Mouse (Mus musculus) heart, embryonic 12.5 days (tissue): Measurements from ENCODE around the gene Mycbp2. TPM values are rescaled to one million over a fixed set of nuclear protein-coding genes. Genes with fewer than 3 reads are reported as not detected.

Source experiments
- ATAC-seq: fragments of 200-750 bp; cut with Nextera tagmentation; 2 replicates; pipeline ENCODE4 v1.8.0; 2017; ENCODE audit warnings: moderate TSS enrichment, moderate library complexity; ENCODE audit not compliant: insufficient number of reproducible peaks, low FRiP score
- H3K27ac ChIP-seq: fragments of 300-500 bp; sonication (generic); 2 replicates; pipeline ENCODE4 v1.5.1; 2016; ENCODE audit warnings: mild to moderate bottlenecking, moderate library complexity; ENCODE audit not compliant: poor library complexity, severe bottlenecking
- H3K27me3 ChIP-seq: fragments of 300-500 bp; sonication (generic); replicated peaks from 2 replicates; pipeline ENCODE4 v1.6.1; 2016; ENCODE audit warnings: mild to moderate bottlenecking, moderate library complexity
- H3K36me3 ChIP-seq: fragments of 300-500 bp; sonication (generic); 2 replicates; pipeline ENCODE4 v1.6.1; 2016; ENCODE audit warnings: mild to moderate bottlenecking, moderate library complexity
- H3K4me1 ChIP-seq: fragments of 300-500 bp; sonication (generic); replicated peaks from 2 replicates; pipeline ENCODE4 v1.6.1; 2016; ENCODE audit warnings: mild to moderate bottlenecking
- H3K4me2 ChIP-seq: fragments of 300-500 bp; sonication (generic); 2 replicates; pipeline ENCODE4 v1.6.1; 2016; ENCODE audit warnings: mild to moderate bottlenecking, moderate library complexity
- H3K4me3 ChIP-seq: fragments of 300-500 bp; sonication (generic); 2 replicates; pipeline ENCODE4 v1.5.1; 2016; ENCODE audit warnings: mild to moderate bottlenecking
- H3K9ac ChIP-seq: fragments of 300-500 bp; sonication (generic); 2 replicates; pipeline ENCODE4 v1.6.1; 2016; ENCODE audit warnings: mild to moderate bottlenecking, moderate library complexity
- H3K9me3 ChIP-seq: fragments of 300-500 bp; sonication (generic); replicated peaks from 2 replicates; pipeline ENCODE4 v1.6.1; 2016; ENCODE audit warnings: mild to moderate bottlenecking, moderate library complexity
- WGBS: fragments of 180-500 bp; shearing (Covaris S2); methylation state at CpG from one replicate; pipeline ENCODE4 v1.1.7; 2016; 5-methylcytosine and 5-hydroxymethylcytosine counted together
- polyA plus RNA-seq: library from polyadenylated mRNA; unstranded; fragments of >200 nt; fragmentation: Nextera tagmentation; extraction: Ambion mirVana; gene quantifications from 2 replicates; pipeline ENCODE4 v1.2.1, GENCODE M21; 2016

Mycbp2 gene
- polyA plus RNA-seq, 1 experiment from 2014 or later, result 14.6 TPM

DNA sequence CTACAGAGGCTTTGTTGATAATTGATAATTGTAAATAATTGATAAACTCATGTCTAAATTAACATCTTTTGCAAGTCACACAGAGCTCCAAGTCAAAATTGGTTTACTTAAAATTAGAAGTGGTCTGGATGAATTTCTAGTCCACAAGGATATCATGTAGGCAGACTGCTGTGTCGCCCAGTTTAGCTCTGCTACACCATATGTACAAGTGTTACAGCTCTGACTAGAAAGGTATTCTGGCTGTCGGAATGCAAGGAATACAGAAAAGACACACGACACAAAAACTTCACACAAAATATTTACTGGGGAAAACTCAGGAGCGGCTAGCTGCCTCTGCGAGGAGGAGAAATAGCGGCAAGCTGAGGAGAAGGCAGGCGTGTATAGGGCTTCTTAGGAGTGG is 89.7 kb downstream of the Mycbp2 start:
- H3K4me1 ChIP-seq, result no peaks in the 10 kb centered on the region
- WGBS, result 88% methylated on average over 7 of the region's 7 CpGs
- H3K27me3 ChIP-seq, result no peaks in the 10 kb centered on the region
- H3K9me3 ChIP-seq, result no peaks in the 10 kb centered on the region
- H3K27ac ChIP-seq, result no peak overlapping the region
- H3K36me3 ChIP-seq, result peaks cover 29% of the 10 kb centered on the region
- no peak overlapping the region for H3K4me2 ChIP-seq
- ATAC-seq, result no peak
- H3K9ac ChIP-seq, result no peak overlapping the region
- H3K4me3 ChIP-seq, result no peak overlapping the region

DNA sequence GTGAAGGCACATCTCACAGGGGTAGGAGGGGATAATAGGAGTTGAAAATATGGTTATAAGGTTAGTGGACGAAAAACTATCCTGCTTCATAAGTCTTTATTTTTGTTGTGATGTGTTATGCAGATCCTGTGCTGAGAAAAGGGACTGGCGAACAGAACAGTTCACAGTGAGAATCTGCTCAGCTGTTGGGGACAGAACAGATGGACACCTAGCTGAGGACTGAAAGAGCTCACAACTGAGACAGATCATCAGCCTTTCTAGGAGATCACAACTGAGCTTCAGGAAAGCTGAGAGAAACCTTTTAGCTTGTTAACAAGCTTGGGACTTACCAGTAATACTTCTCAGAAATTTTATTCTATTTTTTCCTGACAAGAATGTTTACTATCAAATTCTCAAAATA is 92.3 kb downstream of the Mycbp2 start:
- Histone ChIP-seq H3K9ac (no peak overlapping the region), H3K4me3 (no peak overlapping the region), H3K4me2 (no peak overlapping the region), H3K27me3 (no peaks in the 10 kb centered on the region), H3K9me3 (no peaks in the 10 kb centered on the region), H3K36me3 (peaks cover 24% of the 10 kb centered on the region), H3K27ac (no peak overlapping the region), H3K4me1 (no peaks in the 10 kb centered on the region)
- ATAC-seq, result no peak
- 86% methylated on average over 2 of the region's 2 CpGs for WGBS

DNA sequence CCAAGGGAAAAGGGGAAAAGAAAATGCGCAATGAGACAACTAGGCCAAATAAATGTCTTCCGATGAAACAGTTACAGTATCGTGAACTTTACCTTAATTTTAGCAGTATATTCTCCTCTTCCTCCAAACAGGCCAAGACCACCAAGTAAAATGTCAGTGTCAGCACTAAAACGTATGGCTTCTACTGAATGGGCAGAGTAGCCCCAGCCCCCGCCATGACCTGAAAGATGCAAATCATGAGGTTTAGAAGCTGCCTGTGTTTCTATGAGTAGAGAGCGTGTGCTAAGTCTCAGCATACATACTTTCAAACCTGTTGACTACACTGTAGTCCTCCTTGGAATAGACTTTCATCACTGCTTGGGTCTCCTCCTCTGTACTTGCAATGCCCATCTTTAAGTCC is 104.6 kb downstream of the Mycbp2 start:
- Histone ChIP-seq H3K4me1 (no peaks in the 10 kb centered on the region), H3K27ac (no peak overlapping the region), H3K9me3 (no peaks in the 10 kb centered on the region), H3K4me2 (no peak overlapping the region), H3K27me3 (no peaks in the 10 kb centered on the region), H3K4me3 (no peak overlapping the region), H3K36me3 (peaks cover 20% of the 10 kb centered on the region), H3K9ac (no peak overlapping the region)
- WGBS, result 93% methylated on average over 6 of the region's 6 CpGs
- no peak for ATAC-seq

DNA sequence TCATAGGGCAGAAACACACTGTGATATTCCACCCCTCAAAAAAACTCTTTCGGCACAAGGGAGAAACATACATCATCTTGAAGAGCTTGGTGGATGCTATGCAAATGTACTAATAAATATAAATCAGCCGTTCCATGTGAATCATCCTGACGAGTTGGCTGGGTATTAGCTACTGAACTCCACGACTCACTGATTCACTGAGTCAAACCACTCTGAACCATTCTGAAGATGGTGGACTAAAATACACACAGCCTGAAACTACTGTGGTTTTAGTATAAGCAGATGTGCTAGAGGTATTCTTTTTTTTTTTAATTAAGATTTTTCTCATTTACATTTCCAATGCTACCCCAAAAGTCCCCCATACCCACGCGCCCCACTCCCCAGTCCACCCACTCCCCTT is 111.8 kb downstream of the Mycbp2 start:
- Histone ChIP-seq H3K4me1 (no peaks in the 10 kb centered on the region), H3K9me3 (no peaks in the 10 kb centered on the region), H3K4me3 (no peak overlapping the region), H3K36me3 (peaks cover 15% of the 10 kb centered on the region), H3K27me3 (no peaks in the 10 kb centered on the region), H3K9ac (no peak overlapping the region), H3K27ac (no peak overlapping the region), H3K4me2 (no peak overlapping the region)
- WGBS, result 91% methylated on average over 6 of the region's 6 CpGs
- no peak for ATAC-seq

DNA sequence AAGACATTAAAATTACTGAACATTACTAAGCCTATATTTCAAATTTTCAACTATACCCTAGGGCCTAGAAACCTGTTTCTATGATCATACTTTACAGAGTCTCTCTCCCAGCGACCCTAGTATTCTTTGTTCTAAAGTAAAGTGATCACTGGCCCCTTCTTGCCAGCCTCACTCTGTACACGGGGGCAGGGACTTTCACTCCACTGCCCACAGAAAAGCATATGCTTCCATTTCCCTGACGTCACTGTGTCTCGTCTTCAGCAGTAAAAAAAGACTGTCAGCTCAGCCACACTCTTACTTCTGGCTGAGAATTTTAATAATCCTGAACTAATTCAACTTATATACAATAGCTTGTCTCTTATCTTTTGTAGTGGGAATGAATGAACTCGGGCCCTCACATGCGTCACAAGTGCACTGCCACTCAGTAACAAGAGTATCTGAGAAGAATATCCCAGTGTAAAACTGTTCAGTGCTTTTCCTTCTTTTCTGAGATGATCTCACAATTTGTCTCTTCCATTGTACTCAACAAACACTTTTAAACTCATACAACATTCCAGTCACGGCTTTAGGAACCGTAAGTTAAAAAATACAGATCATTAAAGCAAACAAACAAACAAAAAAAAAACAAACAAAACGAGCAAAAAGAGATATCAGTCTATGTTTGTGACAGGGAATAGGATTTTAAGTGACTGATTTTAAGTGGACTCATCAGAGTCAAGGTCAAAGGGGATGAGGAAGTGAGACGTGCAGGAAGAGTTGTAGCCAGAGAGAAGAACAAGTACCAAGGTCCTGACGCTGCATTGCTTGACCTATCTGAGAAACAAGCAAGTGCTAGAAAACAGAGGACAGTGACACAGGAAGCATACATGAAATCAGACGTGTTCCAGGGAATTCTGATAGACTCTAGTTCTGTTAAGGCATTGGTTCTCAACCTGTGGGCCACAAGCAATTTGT is 112.7 kb downstream of the Mycbp2 start:
- Histone ChIP-seq H3K4me3 (no peak overlapping the region), H3K27me3 (no peaks in the 10 kb centered on the region), H3K4me1 (no peaks in the 10 kb centered on the region), H3K9ac (no peak overlapping the region), H3K36me3 (peaks cover 18% of the 10 kb centered on the region), H3K9me3 (no peaks in the 10 kb centered on the region), H3K27ac (no peak overlapping the region), H3K4me2 (no peak overlapping the region)
- WGBS, result 65% methylated on average over 12 of the region's 12 CpGs
- no peak for ATAC-seq

DNA sequence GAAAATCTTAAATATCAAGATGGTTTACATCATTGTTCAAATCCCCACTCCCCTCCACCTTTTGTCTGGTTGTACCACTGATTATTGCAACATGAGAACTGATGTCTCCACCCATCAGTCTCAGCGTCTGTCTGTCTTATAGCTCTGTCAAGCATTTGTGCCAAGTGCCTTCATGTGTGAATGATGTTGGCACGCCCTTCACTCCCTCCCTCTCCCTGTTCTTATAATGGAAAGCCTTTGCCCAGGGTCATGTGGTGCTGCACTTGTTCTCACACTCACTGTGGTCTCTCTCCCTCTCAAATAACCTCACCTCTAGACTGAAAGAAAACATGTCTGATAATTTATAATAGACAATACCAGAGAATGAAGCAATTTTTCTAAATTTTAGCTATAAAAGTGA is 124.3 kb downstream of the Mycbp2 start:
- 91% methylated on average over 2 of the region's 2 CpGs for WGBS

DNA sequence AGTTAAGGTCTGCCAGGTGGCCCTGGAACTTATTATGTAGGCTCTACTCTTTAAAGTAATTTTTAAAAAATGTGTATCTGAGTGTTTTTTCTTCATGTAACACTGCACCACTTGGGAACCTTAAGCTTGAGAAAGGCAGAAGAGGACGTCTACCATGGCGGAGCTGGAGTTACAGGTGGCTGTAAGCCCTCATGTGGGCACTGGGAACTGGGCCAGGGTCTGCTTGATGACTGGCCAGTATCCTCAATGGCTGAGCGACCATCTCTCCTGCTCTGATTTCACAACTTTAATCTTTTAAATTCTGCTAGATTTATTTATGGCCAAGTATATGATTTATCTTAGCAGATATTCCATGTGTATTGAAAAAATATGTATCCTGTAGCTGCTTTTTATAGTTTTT is 124.9 kb downstream of the Mycbp2 start:
- no peaks in the 10 kb centered on the region for H3K9me3 ChIP-seq
- no peak overlapping the region for H3K27ac ChIP-seq
- ATAC-seq, result no peak
- no peaks in the 10 kb centered on the region for H3K4me1 ChIP-seq
- peaks cover 42% of the 10 kb centered on the region for H3K36me3 ChIP-seq
- 88% methylated on average over 3 of the region's 3 CpGs for WGBS
- no peak overlapping the region for H3K4me2 ChIP-seq
- H3K27me3 ChIP-seq, result no peaks in the 10 kb centered on the region
- H3K4me3 ChIP-seq, result no peak overlapping the region
- no peak overlapping the region for H3K9ac ChIP-seq

More for the DNA sequence above, 124.3 kb downstream of the Mycbp2 start:
- Histone ChIP-seq H3K9me3 (no peaks in the 10 kb centered on the region), H3K4me3 (no peak overlapping the region), H3K36me3 (peaks cover 42% of the 10 kb centered on the region), H3K9ac (no peak overlapping the region), H3K27ac (no peak overlapping the region), H3K4me2 (no peak overlapping the region), H3K4me1 (no peaks in the 10 kb centered on the region), H3K27me3 (no peaks in the 10 kb centered on the region)
- no peak for ATAC-seq

DNA sequence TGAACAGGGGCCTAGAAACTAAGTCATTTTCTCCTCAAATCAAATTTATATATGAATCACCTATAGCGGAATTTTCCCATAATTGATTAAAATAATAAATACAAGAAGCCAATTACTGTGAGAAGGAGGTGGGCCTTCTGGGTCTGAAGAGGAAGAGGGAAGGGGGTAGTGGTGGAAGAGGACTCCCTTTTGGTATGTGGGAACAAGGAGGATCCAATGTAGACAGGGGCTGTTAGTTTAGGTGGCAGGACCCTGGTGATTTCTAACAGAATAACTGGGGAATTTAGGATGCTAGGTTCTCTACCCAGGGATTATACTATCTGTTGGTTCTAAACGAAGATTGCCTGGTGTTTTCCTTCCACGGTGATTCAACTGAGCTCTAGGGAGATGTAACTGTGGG is 130.3 kb downstream of the Mycbp2 start:
- no peaks in the 10 kb centered on the region for H3K27me3 ChIP-seq
- ATAC-seq, result no peak
- peaks cover 38% of the 10 kb centered on the region for H3K36me3 ChIP-seq
- no peak overlapping the region for H3K4me2 ChIP-seq
- 75% methylated on average over 3 of the region's 3 CpGs for WGBS
- H3K27ac ChIP-seq, result no peak overlapping the region
- H3K4me3 ChIP-seq, result no peak overlapping the region
- H3K9ac ChIP-seq, result no peak overlapping the region
- H3K4me1 ChIP-seq, result no peaks in the 10 kb centered on the region
- H3K9me3 ChIP-seq, result no peaks in the 10 kb centered on the region

DNA sequence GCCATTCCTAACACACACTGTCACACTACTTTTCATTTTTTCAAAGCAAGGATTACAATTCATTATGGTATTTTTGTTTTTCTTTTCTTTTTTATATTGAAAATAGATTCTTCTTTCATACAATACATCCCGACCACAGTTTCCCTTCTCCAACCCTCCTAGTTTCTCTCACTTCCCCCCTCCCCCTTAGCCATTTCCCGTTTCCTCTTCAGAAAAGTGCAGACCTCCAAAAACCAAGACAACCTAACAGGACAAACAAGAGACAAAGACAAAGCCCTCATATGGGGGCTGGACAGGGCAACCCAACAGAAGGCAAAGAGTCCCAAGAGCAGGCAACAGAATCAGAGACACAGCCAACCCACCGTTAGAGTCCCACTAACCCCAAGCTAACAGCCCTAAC is 160.0 kb downstream of the Mycbp2 start:
- no peak for ATAC-seq
- no peak overlapping the region for H3K9ac ChIP-seq
- H3K27me3 ChIP-seq, result no peaks in the 10 kb centered on the region
- peaks cover 5% of the 10 kb centered on the region; the same call in 1 of the 2 replicates for H3K4me1 ChIP-seq
- no peak overlapping the region for H3K27ac ChIP-seq
- H3K4me3 ChIP-seq, result no peak overlapping the region
- H3K36me3 ChIP-seq, result peaks cover 54% of the 10 kb centered on the region
- no peaks in the 10 kb centered on the region for H3K9me3 ChIP-seq
- H3K4me2 ChIP-seq, result no peak overlapping the region
- WGBS, result 83% methylated on average over 3 of the region's 3 CpGs

DNA sequence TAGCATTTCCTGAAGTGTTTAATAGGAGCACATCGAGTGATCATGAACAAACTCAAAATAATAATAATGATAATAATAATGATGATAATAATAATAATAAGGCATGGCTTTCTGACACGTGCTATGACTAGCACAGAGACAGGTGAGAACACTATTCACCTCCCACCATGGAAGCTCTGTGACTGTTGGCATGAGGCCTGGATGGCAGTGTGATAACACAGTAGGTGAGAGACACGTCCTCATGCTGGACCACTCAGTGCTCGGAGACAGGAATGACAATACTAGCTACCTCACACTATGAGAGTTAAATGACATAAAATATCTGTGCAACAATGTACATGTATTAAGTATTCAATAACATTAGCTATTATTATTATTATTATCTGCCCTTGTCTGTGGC is 160.5 kb downstream of the Mycbp2 start:
- Histone ChIP-seq H3K27ac (no peak overlapping the region), H3K4me2 (no peak overlapping the region), H3K27me3 (no peaks in the 10 kb centered on the region), H3K4me3 (no peak overlapping the region), H3K9ac (no peak overlapping the region), H3K36me3 (peaks cover 52% of the 10 kb centered on the region), H3K9me3 (no peaks in the 10 kb centered on the region), H3K4me1 (peaks cover 5% of the 10 kb centered on the region; the same call in 1 of the 2 replicates)
- WGBS, result 87% methylated on average over 4 of the region's 4 CpGs
- ATAC-seq, result no peak

DNA sequence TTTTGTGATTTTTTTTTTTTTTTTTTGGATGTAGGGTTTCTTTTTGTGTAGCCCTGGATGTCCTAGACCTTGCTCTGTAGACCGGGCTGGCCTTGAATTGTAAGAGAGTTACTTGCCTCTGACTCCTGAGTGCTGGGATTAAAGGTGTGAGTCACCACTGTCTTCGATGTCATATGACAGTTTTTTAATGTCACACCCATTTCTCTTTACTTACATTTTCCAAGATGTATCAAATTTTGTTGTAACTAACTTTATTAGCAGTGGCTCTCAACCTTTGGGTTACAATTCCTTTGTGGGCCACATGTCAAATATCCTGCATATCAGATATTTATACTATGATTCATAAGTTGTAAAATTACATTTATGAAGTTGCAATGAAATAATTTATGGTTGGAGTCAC is 166.5 kb downstream of the Mycbp2 start:
- no peak for ATAC-seq
- no peaks in the 10 kb centered on the region for H3K27me3 ChIP-seq
- H3K9me3 ChIP-seq, result no peaks in the 10 kb centered on the region
- H3K4me3 ChIP-seq, result no peak overlapping the region
- peaks cover 5% of the 10 kb centered on the region; the same call in 1 of the 2 replicates for H3K4me1 ChIP-seq
- H3K36me3 ChIP-seq, result peaks cover 17% of the 10 kb centered on the region
- no peak overlapping the region for H3K9ac ChIP-seq
- 85% methylated on average over 2 of the region's 2 CpGs for WGBS
- H3K27ac ChIP-seq, result no peak overlapping the region
- no peak overlapping the region for H3K4me2 ChIP-seq
